Mouse (Mus musculus): ENCODE results near the gene Osbpl8. TPM values are rescaled to one million over a fixed set of nuclear protein-coding genes. Genes with fewer than 3 reads are reported as not detected.

Osbpl8 gene
- polyA plus RNA-seq, 1 experiment from 2014 or later: 12.8 TPM

- ATAC-seq (ENCODE audit: insufficient number of reproducible peaks, low FRiP score, low TSS enrichment, low read depth): no peak
Observed at GRCm38 (mm10) chr10:111335517-111336352, 171.2 kb downstream of the Osbpl8 start.

DNA sequence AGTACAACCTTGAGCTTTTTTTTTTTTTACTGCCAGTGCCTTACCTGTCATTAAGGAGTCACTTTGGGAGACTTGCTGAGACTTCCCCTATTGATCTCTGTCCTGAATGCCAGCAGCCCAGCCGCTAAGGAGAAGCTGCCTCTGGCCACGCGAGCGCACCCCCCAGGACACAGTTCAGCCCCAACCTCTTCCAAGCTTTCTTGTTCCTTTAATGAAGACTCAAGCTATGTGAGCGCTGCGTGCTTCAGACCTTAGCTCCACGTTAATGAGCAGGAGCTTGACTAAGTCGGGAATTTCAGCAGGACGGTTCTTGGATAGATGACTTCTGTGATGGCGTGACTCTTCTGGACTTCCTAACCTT, 171.8 kb downstream of the Osbpl8 start:
- H3K9ac ChIP-seq: no peak overlapping the region
- H3K4me3 ChIP-seq: peak overlapping the region; percentile 20

More at GRCm38 (mm10) chr10:111335517-111336352, 171.2 kb downstream of the Osbpl8 start:
- no peaks in the 10 kb centered on the region for H3K36me3 ChIP-seq
- H3K27ac ChIP-seq: no peak overlapping the region
- H3K9ac ChIP-seq: no peak overlapping the region
- H3K4me3 ChIP-seq: peak overlapping the region; percentile 20
- no peaks in the 10 kb centered on the region for H3K9me3 ChIP-seq
- 0 out of 2 replicates have a peak, but pooled peaks cover 8% of the 10 kb centered on the region for H3K4me1 ChIP-seq
- no peaks in the 10 kb centered on the region for H3K27me3 ChIP-seq
- H3K4me2 ChIP-seq: peak overlapping the region; percentile 42
- WGBS: 17% methylated on average over 29 of the region's 29 CpGs

DNA sequence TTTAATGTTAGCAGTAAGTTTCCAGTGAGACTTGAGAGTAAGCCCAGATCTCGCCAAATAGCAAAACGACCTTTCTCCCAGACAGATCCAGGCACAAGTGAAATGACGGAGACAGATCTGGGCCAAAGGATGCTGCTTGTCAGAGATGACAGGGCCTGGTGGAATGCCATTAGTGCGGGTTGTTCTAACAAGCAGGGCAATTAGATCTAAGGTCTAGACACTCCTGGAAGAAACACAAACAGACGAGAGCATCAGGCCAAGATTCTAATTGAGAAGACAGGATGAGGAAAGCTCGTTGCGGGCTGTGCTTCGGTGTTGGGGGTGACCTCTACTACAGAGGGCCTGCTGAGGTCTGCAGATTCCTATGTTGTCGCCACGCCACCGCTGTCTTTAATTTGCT, 174.7 kb downstream of the Osbpl8 start:
- Histone ChIP-seq H3K36me3 (no peaks in the 10 kb centered on the region), H3K27me3 (no peaks in the 10 kb centered on the region), H3K9ac (no peak overlapping the region), H3K4me2 (no peak overlapping the region), H3K4me3 (no peak overlapping the region), H3K9me3 (no peaks in the 10 kb centered on the region), H3K4me1 (0 out of 2 replicates have a peak, but pooled peaks cover 8% of the 10 kb centered on the region), H3K27ac (no peak overlapping the region)
- ATAC-seq (ENCODE audit: insufficient number of reproducible peaks, low FRiP score, low TSS enrichment, low read depth): no peak
- 58% methylated on average over 11 of the region's 11 CpGs for WGBS

More for the DNA sequence above, 171.8 kb downstream of the Osbpl8 start:
- Histone ChIP-seq H3K36me3 (no peaks in the 10 kb centered on the region), H3K4me1 (0 out of 2 replicates have a peak, but pooled peaks cover 8% of the 10 kb centered on the region), H3K4me2 (peak overlapping the region; percentile 42), H3K27me3 (no peaks in the 10 kb centered on the region), H3K9me3 (no peaks in the 10 kb centered on the region), H3K27ac (no peak overlapping the region)
- WGBS: 6% methylated on average over 10 of the region's 10 CpGs
- ATAC-seq (ENCODE audit: insufficient number of reproducible peaks, low FRiP score, low TSS enrichment, low read depth): no peak

GRCm38 (mm10) chr10:111341761-111342160, 177.2 kb downstream of the Osbpl8 start:
- no peaks in the 10 kb centered on the region for H3K4me1 ChIP-seq
- no peak overlapping the region for H3K4me2 ChIP-seq
- H3K4me3 ChIP-seq: no peak overlapping the region
- H3K27me3 ChIP-seq: no peaks in the 10 kb centered on the region
- H3K9ac ChIP-seq: no peak overlapping the region
- WGBS: 77% methylated on average over 7 of the region's 7 CpGs
- H3K36me3 ChIP-seq: no peaks in the 10 kb centered on the region
- ATAC-seq (ENCODE audit: insufficient number of reproducible peaks, low FRiP score, low TSS enrichment, low read depth): no peak
- H3K27ac ChIP-seq: no peak overlapping the region
- H3K9me3 ChIP-seq: no peaks in the 10 kb centered on the region

DNA sequence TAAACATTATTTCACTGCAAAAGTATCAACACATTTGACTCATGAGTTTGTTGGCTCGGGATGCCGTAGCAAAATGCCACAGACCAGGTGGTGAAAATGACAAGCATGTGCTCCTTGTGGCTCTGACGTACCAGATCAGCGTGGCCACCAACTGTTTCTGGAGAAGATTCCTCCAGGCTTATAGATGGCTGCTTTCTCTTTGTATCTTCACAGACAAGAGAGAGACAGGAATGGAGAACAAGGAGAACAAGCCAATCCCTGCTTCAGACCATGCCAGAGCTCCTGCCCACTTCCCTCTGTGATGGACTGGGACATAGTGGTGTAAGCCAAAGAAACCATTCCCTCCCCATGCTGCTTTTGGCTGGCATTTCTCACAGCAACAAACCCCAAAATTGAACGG, 179.0 kb downstream of the Osbpl8 start:
- no peak for ATAC-seq (ENCODE audit: insufficient number of reproducible peaks, low FRiP score, low TSS enrichment, low read depth)
- no peak overlapping the region for H3K4me2 ChIP-seq
- no peaks in the 10 kb centered on the region for H3K36me3 ChIP-seq
- H3K4me1 ChIP-seq: no peaks in the 10 kb centered on the region
- no peak overlapping the region for H3K9ac ChIP-seq
- no peaks in the 10 kb centered on the region for H3K9me3 ChIP-seq
- no peaks in the 10 kb centered on the region for H3K27me3 ChIP-seq
- 72% methylated on average over 5 of the region's 5 CpGs for WGBS
- no peak overlapping the region for H3K27ac ChIP-seq
- no peak overlapping the region for H3K4me3 ChIP-seq

Other genes with a start within 250 kb of the Osbpl8 start
- 130 TPM in 2 replicates for gene Csrp2, start 245.0 kb upstream of the Osbpl8 start, polyA plus RNA-seq (2015; fragmentation: Nextera tagmentation; extraction: Ambion mirVana)
- gene Zdhhc17, start 154.6 kb upstream of the Osbpl8 start, polyA plus RNA-seq (2015; fragmentation: Nextera tagmentation; extraction: Ambion mirVana): 21.6 and 22.0 TPM in 2 replicates
- gene Bbs10, start 133.9 kb downstream of the Osbpl8 start, polyA plus RNA-seq (2015; fragmentation: Nextera tagmentation; extraction: Ambion mirVana): 4.0 TPM in 2 replicates

All from limb, embryonic 15.5 days (tissue).